Mouse (Mus musculus): Measurements from ENCODE around the gene Sept5. TPM values are rescaled to one million over a fixed set of nuclear protein-coding genes. Genes with fewer than 3 reads are reported as not detected.

The Sept5 gene
- polyA plus RNA-seq, 1 experiment from 2014 or later, result 32.2 TPM

- peaks cover 36% of the 10 kb centered on the region for H3K4me1 ChIP-seq
- peak overlapping the region; percentile 65 for H3K4me3 ChIP-seq
- no peaks in the 10 kb centered on the region for H3K9me3 ChIP-seq
- WGBS, result 1% methylated on average over 74 of the region's 74 CpGs
- peaks cover 99% of the 10 kb centered on the region for H3K27me3 ChIP-seq (replicated peaks; ENCODE audit: low read depth, poor library complexity, severe bottlenecking)
- peaks cover 36% of the 10 kb centered on the region for H3K36me3 ChIP-seq (replicated peaks)
- no peak overlapping the region for H3K27ac ChIP-seq (replicated peaks)
- DNase-seq (ENCODE audit: low spot score), result peak; percentile 67
Observed at GRCm38 (mm10) chr16:18620601-18621361, 9.0 kb downstream of the Sept5 start.

- Histone ChIP-seq H3K27me3 (replicated peaks; ENCODE audit: low read depth, poor library complexity, severe bottlenecking) (peaks cover 98% of the 10 kb centered on the region), H3K4me3 (peak overlapping the region; percentile 65), H3K4me1 (peaks cover 33% of the 10 kb centered on the region), H3K9me3 (no peaks in the 10 kb centered on the region), H3K36me3 (replicated peaks) (peaks cover 33% of the 10 kb centered on the region), H3K27ac (replicated peaks) (no peak overlapping the region)
- WGBS, result 11% methylated on average over 6 of the region's 6 CpGs
- DNase-seq (ENCODE audit: low spot score), result no peak
Observed at GRCm38 (mm10) chr16:18620201-18620600, 9.6 kb downstream of the Sept5 start.

GRCm38 (mm10) chr16:18619110-18619509 lies 10.6 kb downstream of the Sept5 start:
- Histone ChIP-seq H3K27ac (replicated peaks) (no peak overlapping the region), H3K36me3 (replicated peaks) (peaks cover 22% of the 10 kb centered on the region), H3K9me3 (no peaks in the 10 kb centered on the region), H3K4me1 (peaks cover 33% of the 10 kb centered on the region), H3K27me3 (replicated peaks; ENCODE audit: low read depth, poor library complexity, severe bottlenecking) (peaks cover 97% of the 10 kb centered on the region), H3K4me3 (no peak overlapping the region)
- no peak for DNase-seq (ENCODE audit: low spot score)
- 43% methylated on average over 4 of the region's 4 CpGs for WGBS

GRCm38 (mm10) chr16:18618297-18618696 lies 11.5 kb downstream of the Sept5 start:
- Histone ChIP-seq H3K36me3 (replicated peaks) (peaks cover 14% of the 10 kb centered on the region), H3K4me3 (no peak overlapping the region), H3K9me3 (no peaks in the 10 kb centered on the region), H3K27ac (replicated peaks) (no peak overlapping the region), H3K27me3 (replicated peaks; ENCODE audit: low read depth, poor library complexity, severe bottlenecking) (peaks cover 97% of the 10 kb centered on the region), H3K4me1 (peaks cover 33% of the 10 kb centered on the region)
- WGBS, result 52% methylated on average over 2 of the region's 2 CpGs
- no peak for DNase-seq (ENCODE audit: low spot score)

- H3K9me3 ChIP-seq, result no peaks in the 10 kb centered on the region
- H3K27ac ChIP-seq (replicated peaks), result no peak overlapping the region
- peak; percentile 88 for DNase-seq (ENCODE audit: low spot score)
- H3K27me3 ChIP-seq (replicated peaks; ENCODE audit: low read depth, poor library complexity, severe bottlenecking), result peaks cover 97% of the 10 kb centered on the region
- peaks cover 6% of the 10 kb centered on the region for H3K36me3 ChIP-seq (replicated peaks)
- H3K4me3 ChIP-seq, result peak overlapping the region; percentile 40
- under 1% methylated on average over 27 of the region's 27 CpGs for WGBS
- H3K4me1 ChIP-seq, result peaks cover 34% of the 10 kb centered on the region
Observed at GRCm38 (mm10) chr16:18617370-18618065, 12.2 kb downstream of the Sept5 start.

GRCm38 (mm10) chr16:18613301-18613700 lies 16.5 kb downstream of the Sept5 start:
- H3K9me3 ChIP-seq, result no peaks in the 10 kb centered on the region
- no peaks in the 10 kb centered on the region for H3K36me3 ChIP-seq (replicated peaks)
- no peak overlapping the region for H3K4me3 ChIP-seq
- H3K27me3 ChIP-seq (replicated peaks; ENCODE audit: low read depth, poor library complexity, severe bottlenecking), result peaks cover 97% of the 10 kb centered on the region
- no peak for DNase-seq (ENCODE audit: low spot score)
- WGBS, result 90% methylated on average over 3 of the region's 3 CpGs
- H3K27ac ChIP-seq (replicated peaks), result 0 out of 2 replicates have a peak overlapping the region, but pooled peaks have one; percentile 48
- H3K4me1 ChIP-seq, result peaks cover 49% of the 10 kb centered on the region

GRCm38 (mm10) chr16:18611752-18612151 lies 18.0 kb downstream of the Sept5 start:
- H3K27me3 ChIP-seq (replicated peaks; ENCODE audit: low read depth, poor library complexity, severe bottlenecking), result peaks cover 97% of the 10 kb centered on the region
- peaks cover 51% of the 10 kb centered on the region for H3K4me1 ChIP-seq
- DNase-seq (ENCODE audit: low spot score), result peak; percentile 62
- no peak overlapping the region for H3K4me3 ChIP-seq
- H3K9me3 ChIP-seq, result no peaks in the 10 kb centered on the region
- no peaks in the 10 kb centered on the region for H3K36me3 ChIP-seq (replicated peaks)
- peak overlapping the region; percentile 48 for H3K27ac ChIP-seq (replicated peaks)
- WGBS, result 44% methylated on average over 13 of the region's 13 CpGs

GRCm38 (mm10) chr16:18609099-18609498 lies 20.7 kb downstream of the Sept5 start:
- peaks cover 72% of the 10 kb centered on the region for H3K4me1 ChIP-seq
- no peaks in the 10 kb centered on the region for H3K36me3 ChIP-seq (replicated peaks)
- no peaks in the 10 kb centered on the region for H3K9me3 ChIP-seq
- H3K27me3 ChIP-seq (replicated peaks; ENCODE audit: low read depth, poor library complexity, severe bottlenecking), result peaks cover 96% of the 10 kb centered on the region
- WGBS, result 58% methylated on average over 2 of the region's 2 CpGs
- no peak overlapping the region for H3K4me3 ChIP-seq
- H3K27ac ChIP-seq (replicated peaks), result no peak overlapping the region
- no peak for DNase-seq (ENCODE audit: low spot score)

DNA sequence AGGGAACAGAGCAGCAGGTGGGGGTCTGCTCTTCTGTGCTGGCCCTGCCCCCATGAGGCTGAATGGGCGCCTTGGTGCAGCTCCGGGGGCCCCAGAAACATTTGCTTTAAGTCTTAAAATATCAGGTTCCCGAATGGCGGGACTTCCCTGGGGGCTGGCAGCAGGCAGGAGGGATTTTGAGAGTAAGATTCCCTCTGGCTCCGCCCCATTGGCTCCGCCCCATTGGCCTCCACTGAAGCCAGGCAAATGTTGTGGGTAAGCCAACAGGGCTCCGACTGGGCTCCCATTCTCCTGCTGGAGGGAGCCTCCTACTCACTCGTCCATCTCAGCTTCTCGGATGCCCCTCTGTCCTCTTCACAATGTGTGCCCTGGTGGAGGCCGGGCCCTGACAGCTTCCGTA lies 21.5 kb downstream of the Sept5 start:
- Histone ChIP-seq H3K27me3 (replicated peaks; ENCODE audit: low read depth, poor library complexity, severe bottlenecking) (peaks cover 90% of the 10 kb centered on the region), H3K4me1 (peaks cover 78% of the 10 kb centered on the region), H3K4me3 (peak overlapping the region; percentile 38), H3K9me3 (no peaks in the 10 kb centered on the region), H3K36me3 (replicated peaks) (no peaks in the 10 kb centered on the region), H3K27ac (replicated peaks) (no peak overlapping the region)
- WGBS, result 5% methylated on average over 11 of the region's 11 CpGs
- peak; percentile 62 for DNase-seq (ENCODE audit: low spot score)

GRCm38 (mm10) chr16:18605705-18606104 lies 24.0 kb downstream of the Sept5 start:
- WGBS, result 78% methylated on average over 5 of the region's 5 CpGs
- peaks cover 64% of the 10 kb centered on the region for H3K27me3 ChIP-seq (replicated peaks; ENCODE audit: low read depth, poor library complexity, severe bottlenecking)
- no peaks in the 10 kb centered on the region for H3K9me3 ChIP-seq

DNA sequence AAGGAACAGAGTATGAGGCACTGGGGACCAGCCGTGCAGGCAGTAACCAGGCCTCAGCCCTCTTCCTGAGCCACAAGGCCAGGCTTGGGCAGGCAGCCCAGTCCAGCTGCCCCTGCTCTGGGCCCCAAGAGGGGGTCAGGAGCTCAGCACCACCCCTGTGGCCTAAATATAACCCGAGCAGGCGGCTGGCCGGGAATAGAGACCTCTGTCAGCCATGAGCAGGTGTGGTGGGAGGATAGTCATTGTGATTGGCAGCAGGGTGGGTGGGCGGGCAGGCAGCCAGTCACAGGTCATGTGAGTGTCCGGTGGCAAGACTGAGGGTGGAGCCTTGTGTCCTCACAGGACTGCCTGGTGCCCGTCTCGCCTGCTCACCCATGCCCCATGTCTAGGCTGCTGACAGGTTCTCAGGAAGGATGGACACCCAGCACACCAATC lies 25.5 kb downstream of the Sept5 start:
- peaks cover 70% of the 10 kb centered on the region for H3K4me1 ChIP-seq
- H3K9me3 ChIP-seq, result no peaks in the 10 kb centered on the region
- WGBS, result 52% methylated on average over 8 of the region's 8 CpGs
- peak; percentile 32 for DNase-seq (ENCODE audit: low spot score)
- H3K27me3 ChIP-seq (replicated peaks; ENCODE audit: low read depth, poor library complexity, severe bottlenecking), result peaks cover 55% of the 10 kb centered on the region
- peak overlapping the region; percentile 70 for H3K27ac ChIP-seq (replicated peaks)
- H3K4me3 ChIP-seq, result no peak overlapping the region
- H3K36me3 ChIP-seq (replicated peaks), result no peaks in the 10 kb centered on the region

More at GRCm38 (mm10) chr16:18605705-18606104, 24.0 kb downstream of the Sept5 start:
- peaks cover 78% of the 10 kb centered on the region for H3K4me1 ChIP-seq
- H3K4me3 ChIP-seq, result no peak overlapping the region
- no peaks in the 10 kb centered on the region for H3K36me3 ChIP-seq (replicated peaks)
- H3K27ac ChIP-seq (replicated peaks), result peak overlapping the region; percentile 57
- peak; percentile 23 for DNase-seq (ENCODE audit: low spot score)

- Histone ChIP-seq H3K4me1 (peaks cover 56% of the 10 kb centered on the region), H3K4me3 (no peak overlapping the region), H3K27me3 (replicated peaks; ENCODE audit: low read depth, poor library complexity, severe bottlenecking) (peaks cover 35% of the 10 kb centered on the region; the same call in 1 of the 2 replicates), H3K9me3 (no peaks in the 10 kb centered on the region), H3K36me3 (replicated peaks) (no peaks in the 10 kb centered on the region), H3K27ac (replicated peaks) (peak overlapping the region; percentile 74)
- WGBS, result 51% methylated on average over 7 of the region's 7 CpGs
- DNase-seq (ENCODE audit: low spot score), result peak; percentile 42
Observed at GRCm38 (mm10) chr16:18601447-18601846, 28.3 kb downstream of the Sept5 start.

GRCm38 (mm10) chr16:18598006-18598405 lies 31.7 kb downstream of the Sept5 start:
- Histone ChIP-seq H3K9me3 (no peaks in the 10 kb centered on the region), H3K27me3 (replicated peaks; ENCODE audit: low read depth, poor library complexity, severe bottlenecking) (peaks cover 47% of the 10 kb centered on the region), H3K4me3 (no peak overlapping the region), H3K27ac (replicated peaks) (no peak overlapping the region), H3K36me3 (replicated peaks) (no peaks in the 10 kb centered on the region), H3K4me1 (peaks cover 35% of the 10 kb centered on the region)
- WGBS, result 79% methylated on average over 3 of the region's 3 CpGs
- no peak for DNase-seq (ENCODE audit: low spot score)
